Mouse (Mus musculus) layer of hippocampus, adult 9-11 months (tissue): ENCODE results near the gene Prss48.

Experiments used
- DNase-seq: peaks from one replicate; pipeline ENCODE4 v3.0.0; 2022

The Prss48 gene

DNA sequence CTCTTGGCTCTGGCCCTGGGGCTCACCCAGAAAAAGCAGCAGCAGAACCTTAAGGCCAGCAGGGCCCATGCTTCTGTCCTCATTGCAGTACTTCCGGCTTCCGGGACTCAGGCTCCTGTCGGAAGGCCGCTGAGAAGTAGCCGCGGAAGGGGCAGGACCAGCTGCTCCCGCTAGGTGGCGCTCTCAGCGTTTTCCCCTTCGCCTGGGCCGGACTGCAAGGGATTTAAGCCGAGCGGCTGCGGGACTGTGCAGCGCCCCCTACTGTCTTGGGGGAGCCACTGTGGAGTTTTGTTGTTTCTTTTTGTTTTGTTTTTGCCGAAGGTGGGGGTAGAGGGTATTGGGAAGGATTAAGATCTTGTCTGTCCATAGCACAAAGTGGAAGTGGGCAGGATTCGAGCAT, at the start of gene Prss48:
TSS of gene Prss48 (minus strand) at position 69 of the 400 bp plus-strand sequence.
- no peak for DNase-seq

DNA sequence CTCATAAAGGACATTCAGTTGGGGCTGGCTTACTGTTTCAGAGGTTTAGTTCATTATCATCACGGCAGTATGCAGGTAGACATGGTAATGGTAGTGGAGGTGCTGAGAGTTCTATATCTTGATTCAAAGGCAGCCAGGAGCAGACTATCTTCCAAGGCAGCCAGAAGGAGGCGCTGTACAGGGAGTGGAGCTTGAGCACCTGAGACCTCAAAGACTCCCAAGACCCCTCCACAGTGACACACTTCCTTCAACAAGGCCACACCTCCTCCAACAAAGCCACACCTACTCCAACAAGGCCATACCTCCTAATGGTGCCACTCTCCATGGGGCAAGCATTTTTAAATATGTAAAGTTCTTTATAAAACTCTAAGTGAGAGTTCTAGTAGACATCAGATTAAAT, 46.8 kb upstream of the Prss48 start:
- DNase-seq = no peak

DNA sequence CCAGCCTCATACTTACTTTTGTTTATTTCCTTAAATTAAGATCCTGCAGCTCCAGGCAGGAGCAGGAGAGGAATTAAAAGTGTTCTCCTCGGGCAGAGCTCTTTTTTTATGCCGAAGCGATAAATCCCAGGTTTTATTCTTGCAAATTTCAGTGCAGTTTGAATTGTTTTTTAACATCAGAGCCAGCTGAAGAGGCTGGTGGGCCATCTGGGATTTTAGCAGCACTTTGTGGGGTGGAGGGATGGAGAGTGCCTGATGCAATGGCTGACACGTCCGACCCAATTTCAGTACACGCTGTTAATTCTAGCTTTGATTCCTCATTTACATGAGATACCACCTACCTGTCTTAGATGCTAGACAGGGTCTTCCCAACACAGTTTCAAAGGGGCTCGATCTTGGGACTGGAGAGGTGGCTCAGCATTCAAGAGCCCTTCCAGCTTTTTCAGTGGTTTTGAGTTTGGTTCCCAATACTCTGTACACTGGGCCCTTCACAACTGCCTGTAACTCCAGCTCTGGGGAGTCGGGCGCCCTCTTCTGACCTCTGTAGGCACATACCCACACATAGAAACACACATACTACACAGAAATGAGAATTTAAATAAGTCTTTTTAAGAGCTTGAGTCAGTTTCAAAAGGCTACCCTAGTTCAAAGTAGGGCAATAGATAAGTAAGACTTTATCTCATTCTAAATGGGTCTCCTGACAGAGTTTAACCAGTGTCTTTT, 45.6 kb upstream of the Prss48 start:
- DNase-seq = peak; percentile 62

DNA sequence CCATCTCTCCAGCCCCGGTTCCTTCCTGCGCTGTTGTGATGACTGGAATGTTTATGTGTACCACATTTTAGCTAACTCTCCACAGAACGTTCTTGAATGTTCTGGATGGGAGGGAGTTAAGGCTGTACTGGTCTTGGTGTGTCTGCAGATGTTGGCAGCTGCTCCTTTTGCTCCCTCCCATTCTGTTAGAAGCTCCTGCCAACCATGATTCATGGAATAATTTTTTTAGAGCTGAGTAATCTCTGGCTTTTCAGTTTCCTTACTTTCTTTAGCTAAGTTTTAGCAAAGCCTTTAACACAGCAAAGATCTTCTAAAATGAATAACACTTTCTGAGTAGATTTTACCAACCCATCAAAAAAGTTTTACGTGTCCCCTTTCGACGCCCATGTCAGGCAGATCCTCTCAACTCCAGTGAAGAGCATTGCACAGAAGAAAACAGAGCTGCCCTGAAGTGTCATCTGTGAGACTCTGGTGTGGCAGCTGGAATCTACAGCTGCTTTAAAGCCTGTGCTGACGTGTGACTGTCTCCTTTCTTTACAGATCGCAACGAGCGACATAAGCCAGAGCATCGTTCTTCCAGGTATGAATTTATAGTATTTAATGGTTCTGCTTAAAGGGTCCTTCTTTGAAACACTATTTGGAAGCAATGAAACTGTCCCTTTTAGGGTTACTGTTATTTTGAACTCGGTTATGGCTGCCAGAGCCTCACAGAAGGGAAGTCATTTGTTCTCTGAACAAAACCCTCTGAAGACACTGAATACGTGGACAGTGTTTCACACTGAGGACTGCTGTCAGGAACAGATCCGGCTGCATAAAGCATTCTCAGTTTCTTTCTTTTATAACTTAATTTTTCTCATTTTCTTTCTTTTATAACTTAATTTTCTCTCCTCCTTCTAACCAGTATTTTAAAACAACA, 38.3 kb upstream of the Prss48 start:
- DNase-seq = no peak

DNA sequence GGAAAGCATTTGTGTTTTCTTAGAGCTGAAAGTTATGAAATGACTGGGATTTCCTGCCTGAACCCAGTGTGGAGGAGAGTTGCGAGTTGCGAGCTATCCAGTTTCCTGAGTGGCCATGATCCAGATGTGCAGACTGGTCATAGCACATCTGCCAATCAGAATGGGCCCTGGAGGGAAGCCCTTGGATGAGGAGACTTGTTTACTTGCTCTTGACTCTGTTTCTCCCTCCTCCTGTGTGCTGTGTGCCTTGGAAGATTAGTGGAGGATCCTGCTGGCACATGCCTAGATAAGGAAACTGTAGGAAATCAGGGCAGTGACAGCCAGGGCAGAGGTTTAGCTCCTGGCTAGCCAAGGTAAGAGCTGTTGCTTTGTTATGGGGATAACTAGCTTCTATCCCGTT, 36.4 kb upstream of the Prss48 start:
- no peak for DNase-seq

DNA sequence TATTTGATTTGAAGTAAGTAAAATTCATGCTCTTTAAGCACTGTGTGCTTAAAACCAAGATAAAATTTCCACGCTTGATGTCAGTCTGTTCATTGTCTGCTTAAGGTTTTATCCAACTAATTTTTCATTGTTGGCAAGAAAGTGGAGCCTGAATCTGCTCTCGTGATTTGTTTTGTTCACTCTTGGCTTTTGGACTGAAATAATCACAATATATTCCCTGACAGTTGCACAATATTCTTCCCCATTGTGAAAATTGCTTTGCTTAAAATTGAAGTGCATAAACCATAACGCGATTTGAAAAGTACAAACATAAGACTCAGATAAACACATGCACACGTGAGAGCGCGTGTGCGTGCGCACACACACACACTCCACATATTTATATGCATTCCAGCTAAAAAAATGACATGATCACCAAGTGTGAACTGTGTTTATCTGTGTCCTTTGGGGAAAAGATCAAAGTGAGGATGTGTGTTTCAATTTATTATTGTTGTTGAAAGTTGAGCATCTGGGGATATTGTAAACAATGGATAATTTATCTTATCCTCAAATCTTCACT, 35.7 kb upstream of the Prss48 start:
- no peak for DNase-seq

DNA sequence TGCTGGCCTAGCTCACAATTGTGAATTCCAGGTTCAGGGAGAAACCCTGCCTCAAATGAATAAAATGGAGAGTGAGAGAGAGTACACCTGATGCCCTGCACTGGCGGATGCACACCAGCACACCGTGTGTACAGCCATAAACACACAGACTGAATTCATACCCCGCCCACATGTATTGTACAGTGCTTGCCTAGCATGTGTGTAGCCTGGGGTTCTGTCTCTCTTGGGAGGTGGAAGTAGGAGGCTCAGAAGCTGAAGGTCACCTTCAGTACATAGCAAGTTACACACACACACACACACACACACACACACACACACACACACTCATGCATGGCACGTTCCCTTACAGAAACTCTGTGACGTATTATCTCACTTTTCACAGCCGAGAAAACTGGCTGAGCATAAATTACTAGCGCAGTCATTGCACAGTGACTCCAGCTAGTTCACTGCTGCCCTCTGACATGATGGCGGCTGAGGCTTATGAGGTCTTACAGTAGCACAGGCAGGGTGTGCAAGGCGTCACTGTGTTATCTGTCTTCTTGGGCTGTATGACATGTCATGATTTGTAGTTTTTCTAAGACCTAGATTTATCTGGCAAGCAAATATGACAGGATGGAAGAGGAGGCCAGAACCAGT, 31.3 kb upstream of the Prss48 start:
- no peak for DNase-seq

DNA sequence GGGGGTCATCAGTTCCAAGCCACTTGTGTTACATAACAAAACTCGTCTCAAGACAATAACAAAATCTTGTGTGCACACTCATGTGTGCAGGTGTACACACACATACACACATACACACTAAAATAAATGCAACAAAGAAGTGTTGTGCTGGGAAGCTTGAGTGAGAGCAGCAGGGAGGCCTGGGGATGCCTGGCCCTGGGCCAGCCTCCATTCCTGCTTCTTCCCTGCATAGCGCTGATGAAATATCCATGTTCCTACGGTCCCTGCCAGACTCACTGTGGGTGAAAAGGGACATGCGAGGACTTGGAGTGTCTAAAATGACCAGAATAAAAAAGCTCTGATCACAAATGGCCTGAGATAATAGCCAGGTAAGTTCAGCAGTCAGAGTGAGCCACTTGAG, 28.3 kb upstream of the Prss48 start:
- no peak for DNase-seq

DNA sequence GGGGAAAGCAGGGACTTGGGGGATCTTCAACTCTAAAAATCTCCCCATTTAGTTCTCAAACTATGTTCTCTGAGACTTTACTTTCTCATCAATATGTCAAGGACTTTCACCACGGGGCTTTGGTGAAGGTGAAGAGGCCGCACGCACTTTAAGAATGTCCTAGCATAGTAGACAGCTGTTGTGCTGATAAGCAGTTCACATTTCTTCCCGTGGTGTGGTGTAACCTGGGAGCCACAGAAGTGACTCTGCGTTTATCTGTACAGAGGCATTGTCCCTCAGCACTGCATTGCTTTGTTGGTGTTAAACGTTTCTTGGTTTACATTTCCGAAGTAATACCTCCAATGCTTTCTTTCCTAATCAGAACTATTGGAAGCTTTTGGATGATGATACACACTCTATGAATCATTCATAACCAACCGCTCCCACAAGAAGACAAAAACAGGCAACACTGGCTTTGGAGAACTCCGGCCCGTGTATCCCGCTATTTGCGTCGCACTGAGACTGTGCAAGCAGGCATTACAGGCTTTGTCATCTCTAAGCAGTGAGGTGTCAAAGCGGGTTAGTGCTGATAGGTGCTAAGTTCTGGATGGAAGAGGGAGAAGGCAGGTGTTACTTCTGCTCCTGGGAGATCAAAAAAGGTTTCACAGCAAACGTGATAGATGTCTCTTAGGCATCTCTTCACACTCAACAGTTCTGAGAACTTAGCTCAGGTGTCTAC, 26.5 kb upstream of the Prss48 start:
- no peak for DNase-seq

DNA sequence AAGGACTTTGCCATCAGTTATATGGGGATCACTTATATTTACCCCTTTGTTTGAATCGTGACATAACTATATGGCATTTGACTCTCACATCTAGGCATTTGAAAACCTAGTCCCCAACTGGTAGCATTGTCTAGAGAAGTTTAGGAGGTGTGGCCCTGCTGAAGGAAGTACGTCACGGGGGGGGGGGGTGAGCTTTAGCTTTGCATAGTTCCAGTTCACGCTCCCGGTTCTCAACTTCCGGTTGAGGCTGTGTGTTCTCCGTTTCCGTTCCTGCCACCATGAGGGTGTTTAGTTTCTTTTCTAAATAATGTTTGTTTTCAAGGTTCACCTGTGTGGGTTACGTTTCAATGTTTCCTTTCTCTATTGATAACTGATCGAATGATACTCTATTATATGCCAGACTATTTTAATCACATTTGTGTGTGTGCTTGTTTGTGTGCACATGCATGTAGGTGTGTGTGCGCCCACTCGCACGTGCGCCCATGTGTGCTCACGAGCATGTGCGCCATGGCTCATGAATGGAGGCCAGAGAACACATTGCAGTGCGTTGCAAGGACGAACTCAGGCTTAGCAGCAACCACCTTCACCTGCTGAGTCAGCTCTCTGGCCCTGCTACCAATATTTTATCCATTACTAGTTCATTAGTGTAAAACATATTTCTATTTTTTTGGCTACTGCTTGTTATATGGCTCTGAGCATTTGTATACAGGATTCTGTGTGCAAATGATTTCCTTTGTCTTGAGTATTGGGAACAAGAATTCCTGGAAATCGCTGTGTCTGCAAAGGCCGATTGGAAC, 23.2 kb upstream of the Prss48 start:
- no peak for DNase-seq

DNA sequence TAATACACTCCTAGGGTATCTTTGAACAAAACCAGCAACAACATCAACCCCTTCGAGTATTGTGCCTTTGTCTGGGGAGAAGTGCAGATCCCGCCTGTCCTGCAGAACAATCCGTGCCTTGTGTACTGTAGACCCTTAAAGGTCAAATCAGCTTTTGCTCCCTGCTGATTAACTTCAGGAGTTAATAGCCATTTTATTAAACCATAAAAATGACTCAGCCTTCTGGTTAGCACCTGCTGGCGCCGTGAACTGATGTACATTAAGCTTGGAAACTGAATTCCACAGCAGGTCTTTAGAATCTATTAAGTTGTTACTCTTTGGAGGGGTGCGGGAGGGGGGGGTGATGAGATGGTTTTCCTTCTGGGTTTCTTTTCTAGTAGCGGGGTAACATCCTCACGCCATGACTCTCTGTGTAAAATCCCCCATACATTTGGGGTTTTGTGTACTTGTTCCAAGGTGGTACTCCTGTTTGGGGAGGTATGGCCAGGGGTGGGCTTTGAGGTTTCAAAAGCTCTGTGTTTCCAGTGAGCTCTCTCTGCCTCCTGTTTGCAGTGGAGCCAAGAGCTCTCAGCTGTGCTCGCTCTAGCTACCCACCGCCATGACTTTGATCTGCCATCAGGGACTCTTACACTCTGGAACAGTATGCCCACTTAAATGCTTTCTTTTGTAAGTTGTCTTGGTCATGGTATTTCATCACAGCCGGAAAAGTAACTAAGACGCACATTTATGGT, 21.9 kb upstream of the Prss48 start:
- no peak for DNase-seq

DNA sequence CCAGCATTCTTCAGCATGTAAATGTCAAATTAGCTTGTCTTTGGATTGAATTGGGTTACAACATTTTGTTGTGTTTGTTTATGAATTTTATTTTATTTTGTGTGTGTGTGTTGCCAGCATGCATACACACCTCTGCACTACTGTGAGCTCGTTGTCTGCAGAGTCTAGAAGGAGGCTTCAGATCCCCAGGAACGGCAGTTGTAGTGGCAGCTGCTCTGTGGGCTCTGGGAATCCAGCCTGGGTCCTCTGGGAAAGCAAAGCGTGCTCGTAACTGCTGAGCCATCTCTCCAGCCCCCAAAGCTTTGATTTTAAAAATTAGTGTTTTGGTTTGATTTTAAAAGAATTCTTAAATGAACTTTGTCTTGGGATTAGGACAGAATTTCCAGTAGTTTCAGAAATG, 19.4 kb upstream of the Prss48 start:
- peak; percentile 63 for DNase-seq

DNA sequence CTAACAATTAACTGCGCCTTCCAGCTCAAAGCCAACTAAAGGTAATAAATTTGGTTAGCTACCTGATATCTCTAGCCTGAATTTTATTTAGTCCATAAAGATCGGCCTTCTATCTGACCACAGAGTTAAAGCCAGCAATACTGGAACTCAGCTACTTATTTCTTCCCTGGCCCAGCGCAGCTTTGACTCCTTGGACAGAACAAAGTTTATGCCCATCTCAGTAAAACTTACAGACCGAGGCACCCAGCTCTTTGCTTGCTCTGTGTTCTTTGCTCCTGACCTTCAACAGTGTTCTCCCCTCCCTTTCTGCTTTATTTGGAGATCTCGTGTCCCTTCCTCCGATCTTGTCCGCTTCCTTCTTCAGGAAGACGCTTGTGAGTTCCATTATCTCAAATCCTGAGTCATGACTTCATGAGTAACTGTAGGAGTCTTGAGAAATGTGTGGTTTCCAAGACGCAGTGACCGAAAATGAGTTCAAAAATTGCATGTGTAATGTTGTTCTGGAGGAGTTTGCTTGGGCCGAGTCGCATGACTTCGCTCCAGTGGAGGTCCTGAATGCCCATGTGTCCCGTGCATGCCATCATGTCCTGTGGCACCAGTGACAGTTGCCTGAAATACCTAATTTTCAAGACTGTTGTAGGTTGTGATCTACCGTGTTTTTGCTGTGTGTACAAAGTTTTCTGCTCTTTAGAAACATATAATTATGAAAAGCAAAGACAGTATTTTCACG, 18.8 kb upstream of the Prss48 start:
- no peak for DNase-seq

DNA sequence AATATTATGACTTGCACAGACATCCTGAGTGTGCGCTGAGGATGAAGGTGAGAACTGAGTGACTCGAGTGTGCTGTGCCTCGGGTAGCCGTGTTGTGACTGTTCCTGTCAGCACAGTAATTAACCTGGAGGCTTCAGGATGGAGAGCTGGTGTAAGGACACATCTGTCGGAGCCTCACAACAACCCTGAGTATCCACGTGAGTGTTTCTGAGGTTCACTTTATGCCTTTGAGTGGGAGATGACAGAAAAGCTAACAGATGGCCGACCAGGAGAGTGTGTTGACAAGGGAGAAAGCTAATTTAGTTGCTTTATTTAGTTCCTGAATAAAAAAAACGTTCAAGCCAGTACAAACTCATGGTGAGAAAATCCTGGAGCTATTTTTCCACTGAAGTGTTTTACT, 15.2 kb upstream of the Prss48 start:
- DNase-seq = peak; percentile 58

DNA sequence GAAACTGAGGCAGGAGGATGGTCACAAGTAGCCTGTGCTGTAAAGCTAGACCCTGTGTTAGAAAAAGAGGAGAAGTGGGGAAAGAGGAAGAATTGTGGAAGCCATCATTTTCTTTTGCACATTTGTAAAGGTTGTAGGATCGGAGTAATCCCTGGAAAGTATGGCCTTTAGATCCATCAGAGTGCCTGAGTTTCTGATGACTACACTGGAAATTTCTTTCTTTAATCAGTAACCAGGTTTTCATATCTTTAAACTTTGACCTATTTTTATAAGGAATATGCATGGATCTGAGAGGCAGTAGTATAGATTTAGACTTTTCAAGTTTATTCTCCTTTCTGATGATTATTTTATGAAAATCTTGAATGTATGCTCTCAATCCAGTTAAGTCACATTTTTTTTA, 14.7 kb upstream of the Prss48 start:
- no peak for DNase-seq

DNA sequence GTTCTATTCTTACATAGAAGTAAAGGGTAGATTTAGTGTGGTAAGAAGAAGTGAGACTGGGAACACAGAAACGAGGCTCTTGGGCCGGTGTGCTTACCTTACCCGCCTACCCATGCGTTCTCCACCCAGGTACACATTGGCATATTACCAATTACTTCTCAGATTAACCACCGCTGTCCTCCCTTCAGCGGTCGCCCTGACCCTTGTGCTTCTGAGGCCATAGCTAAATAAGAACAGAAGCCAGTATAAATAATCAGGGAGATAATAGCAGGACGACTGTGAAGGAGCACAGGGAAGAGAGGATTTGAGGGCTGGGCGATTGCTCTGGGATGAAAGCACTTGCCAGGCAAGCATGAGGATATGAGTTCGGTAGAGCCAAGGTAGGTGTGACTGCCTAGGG, 11.5 kb upstream of the Prss48 start:
- DNase-seq = no peak

DNA sequence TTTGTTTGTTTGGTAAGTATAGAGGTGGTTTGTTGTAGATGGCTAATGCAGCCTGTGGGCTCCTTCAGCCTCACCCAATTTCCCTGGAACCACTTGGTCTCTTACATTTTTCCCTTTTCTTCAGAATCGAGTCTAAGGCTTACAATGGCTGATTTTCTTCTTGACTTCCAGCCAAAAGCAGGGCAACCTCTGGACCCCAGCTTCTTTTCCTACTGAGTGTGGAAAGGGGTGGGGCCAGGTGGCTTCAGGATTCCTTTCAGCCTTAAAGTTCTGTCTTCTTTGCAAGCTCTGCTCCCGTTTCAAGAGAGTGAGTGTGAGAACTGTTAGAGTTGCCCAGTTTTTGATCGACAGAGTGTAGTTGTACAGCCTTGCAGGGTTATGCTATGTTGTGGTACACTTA, 9.5 kb upstream of the Prss48 start:
- no peak for DNase-seq

DNA sequence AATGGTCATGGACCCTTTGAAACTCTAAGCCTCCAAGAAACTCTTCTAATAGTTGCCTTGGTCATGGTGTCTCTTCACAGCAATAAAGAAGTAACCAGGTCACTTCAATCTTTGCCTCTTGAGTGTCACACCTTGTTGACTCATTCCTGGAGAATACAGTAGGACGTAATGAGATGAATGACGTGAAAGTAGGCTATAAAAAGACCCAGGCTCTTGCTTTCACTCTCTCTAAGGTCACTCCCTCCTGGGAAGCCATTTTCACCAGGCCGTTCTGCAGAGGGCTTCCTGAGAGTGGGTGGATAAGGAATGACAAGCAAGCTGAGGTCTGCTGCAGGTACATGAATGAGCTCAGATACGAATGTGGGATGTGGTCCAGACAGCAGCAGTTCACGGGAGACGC, 9.1 kb upstream of the Prss48 start:
- DNase-seq = no peak

DNA sequence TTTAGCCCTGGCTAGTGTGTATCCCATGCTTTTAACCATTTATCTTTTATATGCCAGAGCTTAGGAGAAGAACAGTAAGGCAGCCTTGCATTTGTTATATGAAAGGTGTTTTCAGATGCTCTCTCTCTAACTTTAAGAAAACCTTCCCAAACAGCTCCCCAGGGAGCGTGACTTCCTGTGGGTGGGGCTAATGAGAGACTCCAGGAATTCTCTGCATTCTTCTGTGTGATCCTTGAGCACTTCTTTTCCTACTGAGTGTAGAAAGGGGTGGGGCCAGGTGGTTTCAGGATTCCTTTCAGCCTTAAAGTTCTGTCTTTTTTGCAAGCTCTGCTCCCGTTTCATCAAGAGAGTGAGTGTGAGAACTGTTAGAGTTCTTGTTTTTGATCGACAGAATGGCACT, 8.3 kb upstream of the Prss48 start:
- no peak for DNase-seq

DNA sequence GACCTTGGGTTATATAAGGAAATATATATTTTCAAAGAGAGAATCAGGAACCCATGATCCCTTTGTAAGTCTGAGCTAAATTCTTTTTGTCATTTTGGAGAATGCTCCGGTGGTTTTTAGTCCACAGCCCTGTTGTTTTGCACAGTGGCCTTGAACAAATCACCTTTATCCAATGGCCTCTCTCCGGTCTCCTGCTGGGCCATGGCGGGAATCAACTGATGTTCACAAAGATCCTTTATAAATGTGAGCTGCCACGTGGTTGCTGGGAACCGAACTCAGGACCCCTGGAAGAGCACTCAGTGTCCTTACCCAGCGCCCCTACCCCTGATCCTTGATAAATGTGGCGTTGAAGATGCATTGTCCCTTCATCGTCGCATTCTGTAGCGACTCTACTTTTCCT, 2.5 kb upstream of the Prss48 start:
- no peak for DNase-seq

DNA sequence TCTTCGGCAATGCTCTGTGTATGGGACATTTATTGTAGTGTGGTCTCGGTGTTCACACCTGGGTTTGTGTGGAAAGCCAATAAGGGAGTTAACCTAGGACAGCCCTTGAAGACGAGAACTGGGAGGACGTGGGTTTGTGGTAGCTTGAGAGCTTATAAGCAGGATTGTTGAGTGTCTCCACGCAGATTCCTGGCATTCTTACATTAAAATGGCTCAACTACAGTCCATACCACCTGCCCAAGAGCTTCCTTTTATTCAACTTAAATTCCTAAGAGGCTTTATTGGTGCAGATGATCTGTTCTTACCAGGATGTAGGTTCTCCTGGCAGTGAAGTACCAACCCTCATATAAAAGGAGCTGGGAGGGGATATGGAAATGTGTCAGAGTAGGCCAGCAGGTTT, 649 bp upstream of the Prss48 start:
- DNase-seq = no peak
